Mouse (Mus musculus): ENCODE results near the gene Slco1a6.

Gene Slco1a6

GRCm38 (mm10) chr6:142035771-142036170 lies 172.6 kb downstream of the Slco1a6 start:
- in situ Hi-C loops (cut with MseI, MboI) = no loop called here
